Mouse (Mus musculus): ENCODE measurements around the gene Adgrf3. TPM values are rescaled to one million over a fixed set of nuclear protein-coding genes. Genes with fewer than 3 reads are reported as not detected.
"Not testable (repeated sequence)": the region's sequence is repeated elsewhere in the genome, so short reads cannot be mapped to it uniquely, and the experiment has no call there.

The Adgrf3 gene
- under 1 TPM; 0.30 to 0.58 TPM for total RNA-seq (2021)
- long read RNA-seq, experiment 1 = 0 reads
- long read RNA-seq, experiment 2 = 0 reads

DNA sequence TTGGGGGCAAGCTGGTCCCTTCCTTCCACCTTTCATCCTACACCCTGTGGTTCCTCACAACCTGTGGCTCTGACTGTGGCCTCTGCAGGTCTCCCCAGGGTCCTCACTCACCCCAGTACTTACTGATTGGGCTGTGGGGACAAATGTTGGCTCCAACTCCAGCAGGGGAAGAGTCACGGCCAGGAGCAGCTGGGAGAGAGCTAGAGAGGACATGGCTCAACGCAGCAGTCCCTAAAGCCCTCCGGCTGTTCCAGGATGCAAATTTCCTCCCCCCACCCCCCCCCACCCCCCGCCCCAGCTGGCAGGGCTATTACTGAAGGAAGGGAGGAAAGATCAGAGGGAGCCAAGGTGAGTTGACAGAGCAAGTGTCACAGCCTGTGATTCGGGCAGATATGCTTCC, at the start of gene Adgrf3:
Gene Adgrf3, minus strand, starts transcription at position 230 of the 400 bp plus-strand sequence.
- DNase-seq = no peak

DNA sequence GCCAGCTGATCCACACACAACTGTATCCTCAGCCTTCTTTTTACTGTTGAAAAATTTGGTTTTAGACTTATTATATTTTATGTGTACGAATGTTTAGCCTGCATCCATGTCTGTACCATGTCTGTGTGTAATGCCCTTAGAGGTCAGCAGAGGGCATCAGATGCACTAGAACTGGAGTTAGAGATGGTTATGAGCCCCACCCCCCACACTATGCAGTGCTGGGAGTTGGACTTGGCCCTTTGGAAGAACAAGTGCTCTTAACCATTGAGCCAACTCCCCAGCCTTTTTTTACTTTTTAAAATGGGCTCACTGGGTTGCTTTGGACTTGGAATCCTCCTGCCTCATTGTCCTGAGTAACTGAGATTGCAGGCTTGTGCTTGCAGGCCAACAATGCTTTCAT, 42.1 kb upstream of the Adgrf3 start:
- DNase-seq = no peak

DNA sequence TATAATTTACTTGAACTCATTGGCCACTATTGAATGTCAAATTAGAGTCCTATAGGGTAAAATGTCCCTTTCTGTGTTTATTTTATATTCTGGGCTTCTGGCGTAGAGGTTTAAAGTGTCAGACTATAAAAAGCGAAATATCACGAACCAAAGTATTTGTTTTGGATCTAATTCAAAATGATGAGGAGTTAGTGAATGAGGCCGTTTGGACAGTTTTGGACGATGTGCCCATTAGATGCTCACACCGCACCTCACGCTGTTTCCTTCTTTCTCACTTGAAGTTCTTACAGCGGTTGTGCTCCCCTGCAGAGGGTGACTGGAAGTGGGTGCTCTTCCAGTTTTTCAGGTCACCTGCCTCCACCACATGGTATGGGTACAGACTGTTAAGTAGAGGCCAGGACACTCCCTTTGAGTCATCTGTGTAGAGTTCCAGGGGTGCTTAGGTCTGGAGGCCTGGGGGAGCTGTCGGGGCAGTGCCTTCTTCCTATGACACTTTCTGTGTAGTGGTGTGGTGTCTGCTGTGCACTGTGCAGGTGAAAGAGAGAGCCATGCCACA, 40.4 kb upstream of the Adgrf3 start:
- DNase-seq = no peak

DNA sequence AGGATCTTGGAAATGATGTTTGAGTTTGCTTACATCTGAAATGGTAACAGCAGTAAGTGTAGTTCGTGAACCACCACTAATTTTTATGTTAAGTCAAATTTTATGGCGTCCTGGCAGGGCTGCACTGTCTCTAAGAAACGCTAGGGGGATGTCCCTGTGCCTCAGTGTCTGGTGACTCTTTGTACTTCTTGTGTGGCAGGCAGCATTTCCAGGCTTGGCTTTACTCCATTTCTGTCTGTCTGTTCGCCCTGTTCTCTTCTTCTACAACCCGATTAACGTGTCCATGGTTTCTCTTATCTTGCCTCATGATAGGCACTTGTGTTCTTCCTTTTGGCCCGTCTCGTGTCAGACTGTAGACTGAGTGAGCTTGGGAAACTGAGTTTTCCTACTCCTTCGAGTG, 38.2 kb upstream of the Adgrf3 start:
- peak; percentile 16 for DNase-seq

DNA sequence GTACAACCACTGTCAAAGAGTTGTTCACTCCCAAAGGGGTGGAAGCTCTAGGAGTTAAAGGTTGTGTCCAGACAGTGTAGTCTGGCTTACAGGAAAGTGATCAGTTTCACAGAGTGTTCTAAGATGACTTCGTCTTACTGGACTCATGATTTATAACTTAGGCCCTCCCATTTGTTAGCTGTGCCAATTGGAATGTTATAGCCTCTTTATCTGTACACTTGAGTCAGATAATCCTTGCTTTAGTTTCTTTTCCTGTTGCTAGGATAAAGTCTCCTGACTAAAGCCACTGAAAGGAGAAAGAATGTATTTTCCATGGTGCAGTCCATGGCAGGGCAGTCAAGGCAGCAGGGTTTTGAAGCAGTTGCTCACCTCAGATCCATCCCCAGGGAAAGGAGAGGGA, 36.9 kb upstream of the Adgrf3 start:
- no peak for DNase-seq

DNA sequence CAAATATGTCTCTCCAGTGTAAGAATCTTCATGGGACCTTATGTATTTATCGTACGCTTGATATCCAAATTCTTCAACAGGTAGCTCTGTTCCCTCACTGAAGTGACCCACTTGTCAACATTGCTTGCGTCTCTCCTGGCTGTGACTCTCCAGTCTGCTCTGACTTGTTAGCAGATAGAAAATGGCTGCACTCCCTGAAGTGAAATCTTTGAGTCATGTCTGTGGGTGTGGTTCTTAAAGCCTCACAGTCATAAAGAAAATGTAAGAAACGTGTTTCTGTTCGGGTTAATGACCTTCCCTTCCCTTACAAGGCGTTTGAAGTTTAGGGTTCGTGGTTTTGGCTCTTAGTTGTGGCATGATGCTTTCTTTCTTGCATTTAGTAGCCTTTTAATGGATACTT, 35.0 kb upstream of the Adgrf3 start:
- DNase-seq = no peak

DNA sequence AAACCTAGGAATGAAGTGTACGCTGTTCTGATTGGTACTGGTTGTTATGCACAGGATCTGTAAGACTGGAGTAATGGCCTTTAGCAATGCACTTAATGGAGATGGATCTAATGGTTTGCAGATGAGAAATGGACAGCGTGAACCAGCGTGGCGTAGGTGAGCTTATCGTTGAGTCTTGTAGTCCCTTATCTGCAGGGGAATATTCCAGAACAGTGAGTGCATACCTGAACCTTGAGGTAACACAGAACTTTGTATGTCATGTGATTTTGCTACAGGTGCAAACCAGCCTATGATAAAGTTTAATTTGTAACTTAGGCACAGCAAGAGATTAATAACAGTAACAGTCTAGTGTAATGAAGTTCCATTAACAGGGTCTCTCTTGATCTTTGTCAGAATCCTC, 33.0 kb upstream of the Adgrf3 start:
- DNase-seq = no peak

DNA sequence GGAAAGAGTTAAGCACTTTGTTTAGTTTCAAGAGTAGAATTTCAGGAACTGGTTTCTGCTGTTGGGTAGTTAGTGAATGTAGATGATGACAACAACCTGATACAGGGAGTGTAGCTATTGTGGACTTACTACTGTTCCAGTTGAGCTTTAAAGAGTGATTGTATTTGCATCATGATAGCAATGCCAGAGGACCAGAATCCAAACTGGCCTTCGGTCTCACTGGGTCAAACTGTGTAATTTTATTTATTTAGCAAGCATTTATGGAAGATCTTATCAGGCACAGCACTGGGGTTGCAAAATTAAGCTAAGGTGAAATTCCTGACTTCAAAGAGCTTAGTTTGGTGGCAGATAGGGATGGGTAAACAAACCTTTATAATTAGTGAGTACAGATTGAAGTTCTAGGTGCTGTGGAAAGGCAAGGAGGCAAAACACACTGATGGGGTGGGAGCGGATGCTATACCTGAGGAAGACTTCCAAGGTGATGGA, 30.2 kb upstream of the Adgrf3 start:
- no peak for DNase-seq

DNA sequence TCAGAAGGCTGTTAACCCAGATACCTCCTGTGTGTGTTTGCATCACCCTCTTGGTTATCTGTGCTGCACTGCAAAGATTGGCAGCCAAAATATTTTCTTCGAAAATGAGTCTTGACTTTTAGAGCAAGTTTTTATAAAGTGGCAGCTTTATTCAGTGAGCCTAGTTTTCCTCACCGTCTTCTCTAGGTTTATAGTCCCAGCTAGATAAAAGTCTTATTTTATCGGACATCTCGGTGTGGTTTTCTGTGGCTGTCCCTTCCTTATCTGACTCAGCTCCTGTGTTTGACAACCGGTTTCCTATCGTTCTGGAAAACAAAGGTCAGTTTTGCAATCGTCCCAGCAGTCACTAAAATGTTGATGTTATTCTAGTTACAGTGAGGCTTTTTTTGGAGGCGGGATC, 28.5 kb upstream of the Adgrf3 start:
- no peak for DNase-seq

DNA sequence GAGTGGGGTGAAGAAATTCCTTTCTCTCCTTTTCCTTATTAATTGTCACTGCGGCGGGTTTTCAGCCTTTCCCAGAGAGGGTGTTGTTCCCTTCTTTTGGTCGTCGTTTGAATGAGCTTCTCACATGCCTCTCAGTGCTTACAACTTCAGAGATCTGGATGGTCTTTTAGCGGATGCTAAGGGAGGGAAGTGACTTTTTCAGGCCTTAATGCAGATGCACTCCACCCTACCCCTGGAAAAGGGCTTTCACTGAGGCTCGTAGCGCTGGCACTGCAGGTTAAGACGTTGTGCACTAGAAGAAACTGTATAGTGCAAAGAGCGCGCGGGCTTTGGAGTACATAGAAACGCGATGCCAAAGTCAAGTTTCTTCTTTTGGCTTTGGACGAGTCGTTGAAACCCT, 27.5 kb upstream of the Adgrf3 start:
- DNase-seq = peak; percentile 25

DNA sequence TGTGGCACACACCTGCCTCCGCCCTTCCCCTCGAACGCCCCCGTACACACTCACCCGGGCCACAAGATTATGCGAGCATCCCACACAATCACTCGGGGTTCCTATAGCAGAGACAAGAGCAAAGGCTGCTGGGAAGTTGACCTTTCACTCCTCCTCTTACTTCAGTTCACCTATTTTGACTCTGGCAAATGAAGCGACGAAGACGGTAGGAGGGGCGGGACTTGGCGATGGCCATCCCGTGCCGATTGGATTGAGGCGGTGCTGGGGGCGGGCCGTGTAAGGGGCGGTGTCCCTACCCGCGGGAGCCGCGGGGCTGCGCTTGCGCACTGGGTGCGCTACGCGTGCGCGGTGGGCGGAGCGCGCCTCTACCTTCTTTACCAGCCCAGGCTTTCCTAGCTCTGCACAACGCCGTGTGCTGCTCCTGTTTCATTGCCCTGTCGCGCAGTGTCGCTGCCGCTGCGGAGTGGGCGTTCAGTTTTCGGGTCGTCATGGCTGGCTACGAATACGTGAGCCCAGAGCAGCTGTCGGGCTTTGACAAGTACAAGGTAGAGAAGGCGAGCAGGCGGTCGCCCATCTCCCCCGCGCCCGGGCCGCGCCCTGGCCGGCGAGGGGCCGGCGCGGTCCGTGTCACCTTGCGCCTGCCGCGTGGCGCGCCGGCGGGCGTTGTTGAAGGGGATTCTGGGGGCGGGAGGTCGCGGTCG, 26.9 kb upstream of the Adgrf3 start, which contains the start of gene Selenoi:
Gene Selenoi, plus strand, starts transcription at position 311 of the 701 bp plus-strand sequence.
- peak; percentile 99 for DNase-seq

DNA sequence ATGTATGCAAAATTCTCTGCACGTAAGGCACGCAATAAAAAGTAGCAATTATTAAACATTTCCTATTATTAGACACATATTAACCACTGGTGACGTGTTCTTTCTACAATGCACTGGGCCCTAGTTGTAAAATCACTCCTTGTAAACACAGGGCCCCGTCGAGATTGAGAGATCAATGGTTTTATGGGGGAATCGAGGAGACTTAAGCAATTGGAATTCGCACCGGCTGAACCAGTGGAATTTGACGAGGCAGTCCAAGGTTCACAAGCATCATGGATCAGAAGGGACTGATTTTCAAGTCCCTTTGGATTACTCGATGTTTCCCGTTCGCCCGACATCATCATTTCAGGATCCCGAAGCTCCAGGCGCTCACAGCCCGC, 26.4 kb upstream of the Adgrf3 start:
- DNase-seq = no peak

DNA sequence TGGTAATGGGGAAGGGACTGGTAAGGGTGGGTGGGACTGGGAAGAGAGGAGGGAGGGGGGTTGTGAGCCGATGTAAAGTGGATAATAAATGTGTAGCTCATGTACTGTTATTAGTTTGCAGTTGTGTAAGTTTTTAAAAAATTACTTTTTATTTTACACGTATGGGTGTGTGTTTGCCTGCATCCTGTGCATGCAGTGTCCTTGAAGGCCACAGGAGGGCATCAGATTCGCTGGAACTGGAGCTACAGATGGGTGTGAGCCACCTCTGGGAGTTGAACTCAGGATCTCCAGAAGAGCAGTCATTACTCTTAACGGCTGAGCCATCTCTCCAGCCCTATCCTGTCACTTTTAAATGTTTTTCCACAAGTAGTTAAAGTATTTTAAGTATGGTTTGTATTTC, 25.4 kb upstream of the Adgrf3 start:
- DNase-seq = no peak

DNA sequence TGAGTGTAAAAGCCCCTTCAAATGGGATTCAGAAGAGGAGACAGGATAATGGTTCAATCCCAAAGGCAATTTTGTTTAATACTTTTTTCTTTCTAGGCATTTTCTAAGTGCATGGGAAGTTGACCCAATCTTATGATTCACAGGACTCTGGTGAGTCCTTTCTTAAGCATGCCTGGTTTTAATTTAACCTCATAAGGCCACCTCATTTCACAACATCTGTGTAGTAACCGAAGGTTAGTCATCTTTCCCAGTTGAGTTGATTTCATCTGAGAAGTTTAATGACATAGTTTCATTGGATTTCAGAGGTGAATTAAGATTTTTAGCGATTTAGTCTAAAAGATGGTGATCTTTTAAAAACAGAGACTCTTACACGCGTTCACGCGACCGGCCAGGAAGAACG, 17.2 kb upstream of the Adgrf3 start:
- DNase-seq = no peak

DNA sequence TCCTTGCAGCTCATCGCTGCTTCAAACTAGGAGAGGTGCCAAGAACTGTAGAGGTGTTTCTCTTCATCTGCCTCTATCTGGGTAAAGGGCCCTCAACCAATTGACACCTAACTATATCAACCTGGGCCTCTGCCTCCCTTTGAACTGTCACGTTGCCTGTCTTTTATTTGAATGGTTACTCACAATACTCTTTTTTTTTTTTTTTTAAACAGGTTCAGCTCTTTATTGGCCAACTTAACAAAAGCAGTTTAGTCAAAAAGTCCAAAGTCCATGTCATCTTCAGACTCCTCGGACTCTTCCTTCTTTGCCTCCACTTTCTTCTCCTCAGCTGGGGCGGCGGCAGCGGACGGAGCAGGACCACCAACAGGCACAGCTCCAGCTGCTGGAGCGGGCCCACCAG, 15.1 kb upstream of the Adgrf3 start:
- DNase-seq = no peak

DNA sequence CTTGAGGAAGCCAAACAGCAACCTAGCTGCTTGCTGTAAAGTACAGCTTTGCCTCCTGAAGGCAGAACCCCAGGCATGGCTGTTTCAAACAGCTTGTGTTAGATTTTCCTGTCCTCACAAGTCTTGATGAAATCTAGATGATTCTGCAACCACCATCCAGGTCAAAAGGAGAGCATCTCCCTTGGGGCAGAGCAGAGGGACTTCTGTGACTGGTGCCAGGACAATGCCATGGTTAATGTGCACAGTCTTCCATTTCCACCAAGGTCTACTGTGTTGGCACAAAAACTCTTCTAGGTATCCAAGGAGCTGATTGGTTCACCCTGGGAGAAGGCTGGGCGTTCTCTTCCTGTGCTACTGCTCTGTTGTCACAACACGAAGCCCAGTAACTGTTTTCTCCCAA, 14.2 kb upstream of the Adgrf3 start:
- peak; percentile 40 for DNase-seq

DNA sequence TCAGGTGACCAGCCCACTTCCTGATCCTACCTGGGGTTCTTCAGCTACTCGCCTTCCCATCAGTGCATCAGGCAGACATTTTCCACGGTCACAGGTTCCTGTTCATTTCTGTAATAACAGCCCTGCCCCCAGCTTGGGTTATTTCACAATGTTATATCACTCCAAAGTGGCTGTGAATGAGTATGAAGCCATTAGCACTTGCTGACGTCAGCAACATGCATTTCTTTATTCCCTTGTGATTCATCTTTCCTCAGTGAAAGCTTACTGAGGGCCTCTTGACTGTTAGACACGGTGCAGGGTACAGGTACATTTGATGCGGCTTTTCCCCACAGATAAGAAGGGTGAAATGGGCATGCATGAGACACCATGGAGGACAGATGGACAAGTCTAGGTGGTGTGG, 10.4 kb upstream of the Adgrf3 start:
- no peak for DNase-seq

DNA sequence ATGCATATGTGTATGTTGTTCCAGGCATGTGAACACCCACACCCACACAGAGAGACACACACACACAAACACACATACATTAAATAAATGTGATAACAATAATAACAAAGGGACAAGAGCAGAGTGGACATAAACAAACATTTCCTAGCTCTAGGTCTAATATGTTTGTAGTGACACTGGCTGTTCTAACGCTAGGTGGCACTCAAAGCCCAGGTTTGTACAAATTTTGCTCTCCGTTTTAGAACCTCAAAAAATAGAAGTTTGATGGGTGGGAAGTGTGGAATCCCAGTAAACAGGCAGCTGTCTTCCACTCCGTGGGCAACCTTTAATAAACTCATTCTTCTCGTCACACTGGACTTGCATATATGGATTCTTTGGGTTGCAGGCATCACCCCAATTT, 9.4 kb upstream of the Adgrf3 start:
- peak; percentile 76 for DNase-seq

DNA sequence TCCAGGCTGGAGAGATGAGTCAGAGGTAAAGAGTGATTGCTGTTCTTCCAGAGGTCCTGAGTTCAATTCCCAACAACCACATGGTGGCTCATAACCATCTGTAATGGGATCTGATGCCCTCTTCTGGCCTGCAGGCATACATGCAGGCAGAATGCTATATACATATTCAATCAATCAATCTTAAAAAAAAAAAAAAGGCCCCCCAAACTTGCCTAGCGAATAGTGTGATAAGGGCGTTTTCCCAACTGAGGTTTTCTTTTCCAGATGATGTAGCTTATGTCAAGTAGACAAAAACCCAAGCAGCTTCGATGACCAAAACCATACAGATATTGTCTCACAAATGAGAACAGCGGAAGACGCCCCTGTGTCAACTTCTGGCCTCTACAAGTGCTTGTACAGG, 5.2 kb upstream of the Adgrf3 start:
- not testable (repeated sequence) for DNase-seq

DNA sequence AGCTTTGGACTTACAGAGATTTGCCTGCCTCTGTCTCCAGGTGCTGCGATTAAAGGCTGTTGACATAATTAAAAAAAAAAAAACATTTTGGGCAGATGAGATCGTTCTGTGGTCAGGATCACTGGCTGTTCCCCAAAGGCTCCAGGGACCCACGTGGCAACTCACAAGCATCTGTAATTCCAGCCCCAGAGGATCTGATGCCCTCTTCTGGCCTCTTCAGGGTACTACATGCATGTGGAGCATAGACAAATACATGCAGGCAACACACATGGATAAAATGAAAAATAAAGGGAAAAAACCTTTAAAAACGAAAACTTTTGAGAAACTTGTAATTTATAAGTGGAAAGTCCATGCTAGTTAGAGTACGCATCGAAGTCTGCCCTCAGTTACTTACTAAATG, 1.8 kb upstream of the Adgrf3 start:
- DNase-seq = peak; percentile 50

DNA sequence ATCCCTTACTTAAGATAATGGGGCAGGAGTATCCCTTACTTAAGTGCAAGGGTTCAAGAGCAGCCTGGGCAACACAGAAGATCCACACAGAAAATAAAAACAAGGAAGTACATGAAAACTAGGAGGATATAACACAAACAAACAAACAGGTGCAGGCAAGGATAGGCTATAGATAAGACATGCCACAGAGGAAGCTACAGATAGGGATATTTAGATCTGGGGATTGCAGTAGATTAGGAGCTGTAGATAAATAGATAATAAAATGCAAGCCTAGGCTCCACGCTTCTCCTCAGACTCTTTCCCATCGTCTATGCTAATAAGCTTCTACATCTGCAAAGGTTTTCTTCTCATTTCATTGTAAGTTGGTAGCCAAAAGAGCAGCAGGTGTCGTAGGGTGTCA, 488 bp downstream of the Adgrf3 start:
- DNase-seq = no peak

DNA sequence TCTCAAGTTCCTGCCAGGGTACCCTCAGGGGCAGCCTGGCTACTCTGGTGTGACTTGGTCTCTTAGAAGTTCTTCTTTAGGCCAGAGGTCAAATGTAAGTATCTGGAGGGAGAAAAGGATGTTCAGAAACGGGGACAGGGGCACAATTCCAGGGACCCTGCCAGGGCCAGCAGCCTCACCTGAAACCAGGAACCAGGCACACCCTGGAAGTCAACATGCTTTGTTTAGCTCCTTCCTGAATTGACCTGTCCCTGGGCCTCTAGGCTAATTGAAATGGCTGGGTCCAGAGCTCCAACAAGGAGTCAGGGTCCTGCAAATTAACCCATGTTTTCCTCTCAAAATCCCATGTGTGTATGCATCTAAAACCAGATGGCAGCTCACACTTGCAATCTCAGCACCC, 1.1 kb downstream of the Adgrf3 start:
- DNase-seq = no peak

DNA sequence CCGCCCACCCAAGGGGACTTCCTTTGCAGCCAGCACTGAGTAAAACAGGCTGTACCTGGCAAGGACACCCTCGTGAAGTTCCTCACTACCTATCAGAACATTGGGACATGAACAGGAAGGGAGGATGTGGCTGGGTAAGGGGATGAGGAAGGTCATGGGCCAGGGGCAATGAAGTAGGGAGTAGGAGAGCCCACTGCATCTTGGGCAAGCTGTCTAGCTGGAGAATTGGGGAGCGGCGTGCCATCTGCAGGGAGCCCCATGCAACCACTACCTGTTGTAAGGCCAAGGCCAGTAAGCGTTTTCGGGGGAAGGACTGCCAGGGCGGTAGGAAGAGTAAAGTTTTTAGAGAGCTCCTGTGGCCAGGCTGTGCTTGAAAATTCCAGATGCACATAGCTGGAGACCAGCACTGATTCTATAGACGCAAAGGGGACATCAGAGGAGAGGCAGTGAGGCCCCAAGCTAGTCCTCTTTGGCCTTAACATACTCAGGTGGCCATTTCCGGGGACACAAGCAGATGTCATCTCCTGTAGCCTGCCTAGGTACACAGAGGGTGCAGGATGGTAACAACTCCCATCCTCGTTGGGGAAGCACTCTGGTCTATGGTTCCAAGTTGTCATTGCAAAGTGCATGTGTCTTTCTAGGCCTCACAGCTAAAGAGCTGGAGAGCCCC, 2.2 kb downstream of the Adgrf3 start:
- no peak for DNase-seq

DNA sequence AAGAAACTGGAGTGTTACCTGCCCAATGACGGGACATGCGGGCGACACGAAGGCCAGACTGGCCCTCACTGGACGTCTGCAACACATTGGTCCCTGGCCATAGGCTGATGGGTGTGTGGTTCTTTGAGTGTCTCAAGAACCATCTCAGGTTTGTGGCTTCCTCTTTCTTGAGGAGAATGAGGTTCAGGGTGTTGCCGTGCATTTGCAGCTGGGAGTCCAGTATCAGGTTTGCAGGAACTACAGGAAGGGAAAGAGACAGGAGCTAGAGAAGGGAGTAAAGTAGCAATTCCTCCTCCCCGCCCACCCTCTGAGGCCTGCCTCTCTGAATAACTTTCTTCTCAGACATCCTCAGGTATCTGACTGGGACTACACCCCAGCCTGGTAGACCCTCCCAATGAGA, 3.3 kb downstream of the Adgrf3 start:
- no peak for DNase-seq
